Mouse (Mus musculus) T-helper 1 cell (primary cell): ENCODE measurements around the gene Chd8.

ENCODE experiments used
- in situ Hi-C: fragments of 300-600 bp; cut with MboI, MseI; formaldehyde crosslinking; loops from one replicate; pipeline ENCODE4 v1.15.1; 2025; ENCODE audit warnings: high pct_unique_total_duplicates

The Chd8 gene

GRCm38 (mm10) chr14:52199412-52199811, 58.2 kb downstream of the Chd8 start:
- in situ Hi-C loops = no loop called here

GRCm38 (mm10) chr14:52198141-52198540, 59.4 kb downstream of the Chd8 start:
- in situ Hi-C loops = no loop called here

- in situ Hi-C loops = no loop called here
These were observed 60.3 kb downstream of the Chd8 start, which contains the start of gene Supt16 for GRCm38 (mm10) chr14:52197156-52197878. Supt16 (minus strand) TSS chr14:52197416.

- in situ Hi-C loops = no loop called here
These were observed 61.1 kb downstream of the Chd8 start for GRCm38 (mm10) chr14:52196230-52197155.

- in situ Hi-C loops = no loop called here
These were observed 61.9 kb downstream of the Chd8 start for GRCm38 (mm10) chr14:52195691-52196090.

- in situ Hi-C loops = no loop called here
These were observed 66.7 kb downstream of the Chd8 start for GRCm38 (mm10) chr14:52190740-52191359.

GRCm38 (mm10) chr14:52189519-52189918, 68.1 kb downstream of the Chd8 start:
- in situ Hi-C loops = no loop called here

GRCm38 (mm10) chr14:52188788-52189187, 68.8 kb downstream of the Chd8 start:
- in situ Hi-C loops = no loop called here

GRCm38 (mm10) chr14:52166571-52166970, 91.0 kb downstream of the Chd8 start:
- in situ Hi-C loops = no loop called here

GRCm38 (mm10) chr14:52160911-52161310, 96.7 kb downstream of the Chd8 start:
- in situ Hi-C loops = no loop called here

GRCm38 (mm10) chr14:52155008-52155407, 102.6 kb downstream of the Chd8 start:
- in situ Hi-C loops = no loop called here

GRCm38 (mm10) chr14:52152613-52153012, 105.0 kb downstream of the Chd8 start:
- in situ Hi-C loops = no loop called here

- in situ Hi-C loops = no loop called here
These were observed 105.4 kb downstream of the Chd8 start for GRCm38 (mm10) chr14:52152179-52152578.

- in situ Hi-C loops = no loop called here
These were observed 107.7 kb downstream of the Chd8 start for GRCm38 (mm10) chr14:52149888-52150287.
